Mouse (Mus musculus) heart, embryonic 15.5 days (tissue): ENCODE results near the gene Stard13. TPM values are rescaled to one million over a fixed set of nuclear protein-coding genes. Genes with fewer than 3 reads are reported as not detected.

ENCODE experiments used
- ATAC-seq: fragments of 200-750 bp; cut with Nextera tagmentation; replicated peaks from 2 replicates; pipeline ENCODE4 v1.8.0; 2017; ENCODE audit warnings: low read depth, moderate TSS enrichment; ENCODE audit not compliant: insufficient number of reproducible peaks, insufficient read depth, low FRiP score
- H3K27ac ChIP-seq: fragments of 300-500 bp; sonication (generic); 2 replicates; pipeline ENCODE4 v1.5.1; 2015; ENCODE audit warnings: mild to moderate bottlenecking, inconsistent platforms
- H3K27me3 ChIP-seq: fragments of 300-500 bp; sonication (generic); 2 replicates; pipeline ENCODE4 v1.6.1; 2015; ENCODE audit warnings: inconsistent platforms
- H3K36me3 ChIP-seq: fragments of 300-500 bp; sonication (generic); 2 replicates; pipeline ENCODE4 v1.6.1; 2015; ENCODE audit warnings: mild to moderate bottlenecking, inconsistent platforms
- H3K4me1 ChIP-seq: fragments of 300-500 bp; sonication (generic); replicated peaks from 2 replicates; pipeline ENCODE4 v1.6.1; 2015; ENCODE audit warnings: inconsistent platforms
- H3K4me2 ChIP-seq: fragments of 300-500 bp; sonication (generic); 2 replicates; pipeline ENCODE4 v1.6.1; 2015; ENCODE audit warnings: inconsistent platforms, mild to moderate bottlenecking, moderate library complexity
- H3K4me3 ChIP-seq: fragments of 300-500 bp; sonication (generic); 2 replicates; pipeline ENCODE4 v1.5.1; 2015; ENCODE audit warnings: mild to moderate bottlenecking, inconsistent platforms
- H3K9ac ChIP-seq: fragments of 300-500 bp; sonication (generic); 2 replicates; pipeline ENCODE4 v1.6.1; 2015; ENCODE audit warnings: mild to moderate bottlenecking, inconsistent platforms
- H3K9me3 ChIP-seq: fragments of 300-500 bp; sonication (generic); replicated peaks from 2 replicates; pipeline ENCODE4 v1.6.1; 2016; ENCODE audit warnings: inconsistent platforms
- WGBS: fragments of 180-500 bp; shearing (Covaris S2); methylation state at CpG from one replicate; pipeline ENCODE4 v1.1.7; 2015; ENCODE audit warnings: mixed read lengths; 5-methylcytosine and 5-hydroxymethylcytosine counted together
- polyA plus RNA-seq: library from polyadenylated mRNA; unstranded; fragments of >200 nt; fragmentation: Nextera tagmentation; extraction: Ambion mirVana; gene quantifications from 2 replicates; pipeline ENCODE4 v1.2.1, GENCODE M21; 2015

The Stard13 gene
- polyA plus RNA-seq, 1 experiment from 2014 or later = 3.9 TPM

- H3K4me2 ChIP-seq = no peak overlapping the region
- no peak for ATAC-seq
- H3K9ac ChIP-seq = no peak overlapping the region
- no peaks in the 10 kb centered on the region for H3K27me3 ChIP-seq
- no peak overlapping the region for H3K27ac ChIP-seq
- H3K4me1 ChIP-seq = peaks cover 21% of the 10 kb centered on the region
- H3K36me3 ChIP-seq = no peaks in the 10 kb centered on the region
- H3K4me3 ChIP-seq = no peak overlapping the region
- 61% methylated on average over 6 of the region's 6 CpGs for WGBS
- H3K9me3 ChIP-seq = no peaks in the 10 kb centered on the region
These were observed 162.7 kb downstream of the Stard13 start for GRCm38 (mm10) chr5:151070896-151071295.

- Histone ChIP-seq H3K4me3 (no peak overlapping the region), H3K27me3 (no peaks in the 10 kb centered on the region), H3K36me3 (no peaks in the 10 kb centered on the region), H3K9me3 (no peaks in the 10 kb centered on the region), H3K4me1 (peaks cover 23% of the 10 kb centered on the region), H3K27ac (0 out of 2 replicates have a peak overlapping the region, but pooled peaks have one; percentile 9), H3K4me2 (no peak overlapping the region), H3K9ac (no peak overlapping the region)
- ATAC-seq = no peak
- WGBS = 75% methylated on average over 2 of the region's 2 CpGs
These were observed 164.1 kb downstream of the Stard13 start for GRCm38 (mm10) chr5:151069569-151069968.

DNA sequence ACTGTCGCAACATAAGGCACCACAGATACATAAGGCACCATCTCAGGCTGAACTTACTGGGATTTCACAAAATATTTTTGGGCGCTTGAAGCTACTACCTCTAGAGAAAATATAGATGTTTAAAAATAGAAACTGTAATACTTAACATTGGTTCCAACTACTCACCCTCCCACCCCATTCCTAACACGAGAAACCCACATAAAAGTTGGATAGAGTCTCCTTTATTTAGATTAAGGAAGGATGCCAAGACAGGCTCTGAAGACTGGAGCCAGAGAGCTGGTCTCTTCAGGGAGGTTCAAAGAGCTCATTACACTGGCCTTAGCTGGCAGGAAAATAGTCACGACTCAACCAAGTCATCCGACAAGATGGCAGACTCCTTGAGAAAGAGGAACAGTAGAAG lies 167.6 kb downstream of the Stard13 start:
- H3K27me3 ChIP-seq = no peaks in the 10 kb centered on the region
- no peak overlapping the region for H3K4me3 ChIP-seq
- no peak overlapping the region for H3K4me2 ChIP-seq
- no peaks in the 10 kb centered on the region for H3K9me3 ChIP-seq
- WGBS = 67% methylated on average over 5 of the region's 5 CpGs
- peaks cover 19% of the 10 kb centered on the region for H3K4me1 ChIP-seq
- no peak overlapping the region for H3K27ac ChIP-seq
- no peak for ATAC-seq
- peaks cover 19% of the 10 kb centered on the region for H3K36me3 ChIP-seq
- H3K9ac ChIP-seq = no peak overlapping the region

GRCm38 (mm10) chr5:151065228-151065627 lies 168.4 kb downstream of the Stard13 start:
- no peak overlapping the region for H3K4me3 ChIP-seq
- H3K36me3 ChIP-seq = peaks cover 19% of the 10 kb centered on the region
- H3K9ac ChIP-seq = no peak overlapping the region
- H3K4me1 ChIP-seq = peaks cover 20% of the 10 kb centered on the region
- no peak overlapping the region for H3K4me2 ChIP-seq
- 33% methylated on average over 1 of the region's 1 CpGs for WGBS
- no peak overlapping the region for H3K27ac ChIP-seq
- no peak for ATAC-seq
- no peaks in the 10 kb centered on the region for H3K9me3 ChIP-seq
- no peaks in the 10 kb centered on the region for H3K27me3 ChIP-seq

GRCm38 (mm10) chr5:151061942-151062341 lies 171.7 kb downstream of the Stard13 start:
- no peak overlapping the region for H3K27ac ChIP-seq
- peaks cover 19% of the 10 kb centered on the region for H3K36me3 ChIP-seq
- WGBS = 95% methylated on average over 2 of the region's 2 CpGs
- no peaks in the 10 kb centered on the region for H3K27me3 ChIP-seq
- ATAC-seq = no peak
- H3K4me2 ChIP-seq = no peak overlapping the region
- H3K4me1 ChIP-seq = peaks cover 19% of the 10 kb centered on the region; the same call in 1 of the 2 replicates
- H3K9me3 ChIP-seq = no peaks in the 10 kb centered on the region
- no peak overlapping the region for H3K9ac ChIP-seq
- no peak overlapping the region for H3K4me3 ChIP-seq

DNA sequence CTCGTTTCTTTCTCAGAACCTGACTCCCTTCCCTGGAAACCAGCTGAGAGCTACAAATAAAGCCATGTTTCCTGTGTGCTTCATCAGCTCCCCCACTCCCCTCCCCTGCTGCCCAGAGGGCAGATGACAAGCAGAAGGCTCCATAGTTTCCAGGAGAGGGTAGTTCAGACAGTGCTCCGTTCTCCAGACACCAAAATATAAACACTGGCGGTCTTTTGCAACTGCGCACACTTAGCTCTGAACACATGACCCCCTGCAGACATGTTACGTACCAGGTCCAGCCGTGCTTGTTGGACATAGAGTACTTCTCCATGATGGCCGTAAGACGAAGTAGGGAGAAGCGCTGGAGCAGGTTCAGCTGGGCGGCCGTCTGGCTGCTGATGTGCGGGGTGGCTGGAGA lies 173.2 kb downstream of the Stard13 start:
- no peak for ATAC-seq
- Histone ChIP-seq H3K4me3 (no peak overlapping the region), H3K27ac (peak overlapping the region; percentile 23), H3K36me3 (peaks cover 19% of the 10 kb centered on the region), H3K4me1 (peaks cover 28% of the 10 kb centered on the region), H3K27me3 (no peaks in the 10 kb centered on the region), H3K9me3 (no peaks in the 10 kb centered on the region), H3K4me2 (no peak overlapping the region), H3K9ac (no peak overlapping the region)
- 71% methylated on average over 12 of the region's 12 CpGs for WGBS

- Histone ChIP-seq H3K36me3 (peaks cover 19% of the 10 kb centered on the region), H3K4me2 (no peak overlapping the region), H3K4me1 (peaks cover 28% of the 10 kb centered on the region), H3K4me3 (no peak overlapping the region), H3K27me3 (no peaks in the 10 kb centered on the region), H3K9ac (no peak overlapping the region), H3K9me3 (no peaks in the 10 kb centered on the region), H3K27ac (0 out of 2 replicates have a peak overlapping the region, but pooled peaks have one; percentile 35)
- WGBS = 77% methylated on average over 5 of the region's 5 CpGs
- no peak for ATAC-seq
These were observed 173.9 kb downstream of the Stard13 start for GRCm38 (mm10) chr5:151059772-151060171.

DNA sequence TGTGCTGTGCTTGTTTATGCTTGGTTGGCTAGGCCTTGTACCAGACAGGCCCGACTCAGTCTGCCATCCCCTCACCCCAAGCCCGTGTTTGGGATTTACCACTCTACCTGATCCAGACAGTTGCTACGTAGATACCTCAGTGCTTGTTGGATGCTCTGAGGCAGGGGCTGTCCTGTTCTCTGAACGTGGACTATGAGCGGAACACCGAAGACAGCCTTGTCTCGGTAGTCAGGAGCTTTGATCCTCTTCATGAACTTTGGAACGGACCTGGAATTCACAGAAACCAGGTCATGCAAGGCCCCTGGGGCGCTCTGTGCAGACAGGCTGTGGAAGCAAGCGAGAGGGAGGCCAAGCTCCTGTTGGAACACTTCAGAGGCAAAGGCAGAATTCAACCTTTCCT lies 174.3 kb downstream of the Stard13 start:
- ATAC-seq = no peak
- Histone ChIP-seq H3K9ac (no peak overlapping the region), H3K9me3 (no peaks in the 10 kb centered on the region), H3K36me3 (peaks cover 19% of the 10 kb centered on the region), H3K4me1 (peaks cover 26% of the 10 kb centered on the region), H3K27ac (0 out of 2 replicates have a peak overlapping the region, but pooled peaks have one; percentile 35), H3K4me3 (no peak overlapping the region), H3K4me2 (no peak overlapping the region), H3K27me3 (no peaks in the 10 kb centered on the region)
- 87% methylated on average over 10 of the region's 10 CpGs for WGBS

- WGBS = 75% methylated on average over 5 of the region's 5 CpGs
- Histone ChIP-seq H3K9ac (no peak overlapping the region), H3K27me3 (no peaks in the 10 kb centered on the region), H3K4me2 (no peak overlapping the region), H3K27ac (peak overlapping the region; percentile 71), H3K9me3 (no peaks in the 10 kb centered on the region), H3K4me3 (no peak overlapping the region), H3K36me3 (peaks cover 11% of the 10 kb centered on the region), H3K4me1 (peaks cover 28% of the 10 kb centered on the region)
- ATAC-seq = no peak
These were observed 175.9 kb downstream of the Stard13 start for GRCm38 (mm10) chr5:151057716-151058115.

- peak; percentile 65 for ATAC-seq
- Histone ChIP-seq H3K9me3 (no peaks in the 10 kb centered on the region), H3K27me3 (no peaks in the 10 kb centered on the region), H3K4me3 (no peak overlapping the region), H3K9ac (no peak overlapping the region), H3K4me2 (peak overlapping the region; percentile 48; the same call in 1 of the 2 replicates), H3K36me3 (peaks cover 10% of the 10 kb centered on the region), H3K27ac (peak overlapping the region; percentile 71), H3K4me1 (peaks cover 28% of the 10 kb centered on the region)
- 34% methylated on average over 6 of the region's 6 CpGs for WGBS
These were observed 176.7 kb downstream of the Stard13 start for GRCm38 (mm10) chr5:151056920-151057294.

DNA sequence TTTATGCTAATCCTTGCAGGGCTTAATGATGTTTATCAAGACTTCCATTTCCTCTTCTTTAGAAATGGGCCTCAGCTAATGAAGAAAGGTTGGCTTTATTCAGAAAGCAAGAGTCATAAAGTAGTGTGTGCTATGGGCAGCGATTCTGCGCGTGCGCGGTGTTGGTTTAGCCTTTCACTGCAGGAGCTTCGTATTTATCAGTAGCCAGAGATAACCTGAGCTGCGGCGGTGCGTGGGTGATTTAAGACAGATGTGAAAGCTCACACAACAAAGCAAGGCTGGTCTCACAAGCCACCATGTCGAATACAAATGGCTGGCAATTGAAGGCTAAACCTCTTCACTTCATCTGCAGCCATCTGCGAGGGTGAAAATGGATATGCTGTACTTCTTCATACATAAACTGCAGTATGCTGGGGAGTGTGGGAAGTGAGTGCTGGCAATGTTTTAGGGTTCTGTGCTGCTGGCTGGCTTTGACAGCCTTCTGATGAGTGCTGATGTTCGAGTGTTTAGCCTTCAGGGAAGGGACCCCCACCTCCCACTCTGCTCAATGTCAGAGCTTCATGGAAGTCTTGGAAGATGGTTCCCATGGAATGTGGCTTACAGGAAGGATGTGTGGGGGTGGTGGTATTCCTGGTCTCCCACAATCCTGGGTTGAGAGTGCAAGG lies 177.2 kb downstream of the Stard13 start:
- H3K36me3 ChIP-seq = peaks cover 7% of the 10 kb centered on the region
- no peak overlapping the region for H3K9ac ChIP-seq
- peak overlapping the region; percentile 48 for H3K4me2 ChIP-seq
- no peaks in the 10 kb centered on the region for H3K9me3 ChIP-seq
- no peak for ATAC-seq
- peaks cover 28% of the 10 kb centered on the region for H3K4me1 ChIP-seq
- peak overlapping the region; percentile 17; the same call in 1 of the 2 replicates for H3K4me3 ChIP-seq
- peak overlapping the region; percentile 71 for H3K27ac ChIP-seq
- H3K27me3 ChIP-seq = no peaks in the 10 kb centered on the region
- WGBS = 28% methylated on average over 12 of the region's 12 CpGs
